Mouse (Mus musculus): ENCODE measurements around the gene Fgfr2.

Fgfr2 gene

GRCm38 (mm10) chr7:132237191-132237590, 886.0 kb downstream of the Fgfr2 start:
- DNase-seq (ENCODE audit: low read depth, low spot score): no peak

- no peak for DNase-seq (ENCODE audit: low read depth, low spot score)
Observed at GRCm38 (mm10) chr7:132236789-132237188, 886.4 kb downstream of the Fgfr2 start.

- no peak for DNase-seq (ENCODE audit: low read depth, low spot score)
Observed at GRCm38 (mm10) chr7:132234250-132234649, 888.9 kb downstream of the Fgfr2 start.

DNA sequence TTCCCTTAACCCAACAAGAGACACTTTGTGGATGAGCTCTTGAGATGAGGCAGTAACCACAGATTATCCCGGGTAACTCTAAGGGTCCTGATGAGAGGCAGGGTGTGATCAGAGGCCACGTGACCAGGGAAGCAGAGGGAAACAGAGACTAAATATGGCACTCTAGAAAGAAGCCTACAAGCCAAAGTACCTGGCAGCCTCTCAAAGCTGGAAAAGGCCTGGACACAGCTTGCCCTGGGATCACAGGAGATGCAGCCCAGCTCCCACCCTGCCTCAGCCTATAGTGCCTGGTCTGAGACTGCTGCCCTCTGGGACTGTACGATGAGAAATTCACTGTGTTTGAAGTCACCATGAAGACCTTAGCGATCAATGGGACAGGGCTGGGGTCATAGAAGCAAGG, 889.4 kb downstream of the Fgfr2 start:
- DNase-seq (ENCODE audit: low read depth, low spot score): no peak

- DNase-seq (ENCODE audit: low read depth, low spot score): no peak
Observed at GRCm38 (mm10) chr7:132232937-132233336, 890.2 kb downstream of the Fgfr2 start.

DNA sequence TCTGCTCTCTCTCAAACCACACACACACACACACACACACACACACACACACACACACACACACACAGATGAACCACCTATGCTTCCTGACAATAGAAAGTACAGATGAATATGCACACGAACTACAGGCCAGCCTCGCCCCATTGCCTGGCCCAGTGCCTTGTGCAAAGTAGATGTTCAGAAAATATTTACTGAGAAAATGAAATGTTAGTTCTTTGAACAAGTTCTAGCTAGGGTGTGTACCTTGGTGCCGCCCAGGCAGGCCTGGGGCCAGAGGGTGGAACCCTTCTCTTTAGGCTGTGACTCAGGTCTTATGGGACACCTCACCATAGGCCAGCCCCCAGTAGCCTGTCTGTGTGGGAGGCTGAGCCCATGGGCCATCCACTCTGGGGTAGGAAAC, 891.7 kb downstream of the Fgfr2 start:
- DNase-seq (ENCODE audit: low read depth, low spot score): no peak

GRCm38 (mm10) chr7:132230961-132231360, 892.2 kb downstream of the Fgfr2 start:
- no peak for DNase-seq (ENCODE audit: low read depth, low spot score)

GRCm38 (mm10) chr7:132227075-132227640, 896.0 kb downstream of the Fgfr2 start:
- no peak for DNase-seq (ENCODE audit: low read depth, low spot score)

GRCm38 (mm10) chr7:132226379-132227074, 896.6 kb downstream of the Fgfr2 start:
- peak; percentile 77 for DNase-seq (ENCODE audit: low read depth, low spot score)

DNA sequence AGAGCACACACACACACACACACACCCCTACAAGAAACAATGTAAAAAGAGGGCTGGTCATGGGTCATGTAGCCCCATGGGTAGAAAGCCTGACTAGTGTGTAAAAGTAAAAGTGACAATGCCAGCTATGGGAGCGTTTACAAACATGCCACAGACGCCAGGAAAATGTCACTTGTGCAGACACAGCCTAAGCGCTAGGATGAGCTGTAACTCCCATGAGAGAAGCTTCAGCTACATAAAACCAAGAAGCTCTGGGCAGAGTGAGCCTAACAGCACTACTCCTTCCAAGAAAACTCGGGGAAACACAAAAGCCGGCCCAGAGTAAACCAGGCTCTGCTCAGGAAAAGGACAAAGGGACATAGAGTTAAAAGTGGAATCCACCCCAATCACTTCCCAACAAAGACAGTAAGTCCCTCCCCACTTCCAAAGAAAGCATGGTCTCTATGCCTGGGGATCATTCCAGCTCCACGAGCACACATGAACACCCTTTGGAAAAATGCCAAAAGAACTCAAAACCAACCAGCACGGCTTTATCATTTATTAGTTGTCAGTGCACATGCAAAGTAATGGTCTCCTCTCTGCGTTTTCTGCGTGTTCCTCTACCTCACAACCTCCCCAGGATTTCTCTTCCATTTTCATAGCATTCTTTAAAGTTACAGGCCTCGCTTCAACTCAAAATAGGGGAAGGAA, 899.6 kb downstream of the Fgfr2 start:
- DNase-seq (ENCODE audit: low read depth, low spot score): no peak

GRCm38 (mm10) chr7:132214031-132214430, 909.1 kb downstream of the Fgfr2 start:
- no peak for DNase-seq (ENCODE audit: low read depth, low spot score)

GRCm38 (mm10) chr7:132213460-132213859, 909.7 kb downstream of the Fgfr2 start:
- peak; percentile 46 for DNase-seq (ENCODE audit: low read depth, low spot score)

DNA sequence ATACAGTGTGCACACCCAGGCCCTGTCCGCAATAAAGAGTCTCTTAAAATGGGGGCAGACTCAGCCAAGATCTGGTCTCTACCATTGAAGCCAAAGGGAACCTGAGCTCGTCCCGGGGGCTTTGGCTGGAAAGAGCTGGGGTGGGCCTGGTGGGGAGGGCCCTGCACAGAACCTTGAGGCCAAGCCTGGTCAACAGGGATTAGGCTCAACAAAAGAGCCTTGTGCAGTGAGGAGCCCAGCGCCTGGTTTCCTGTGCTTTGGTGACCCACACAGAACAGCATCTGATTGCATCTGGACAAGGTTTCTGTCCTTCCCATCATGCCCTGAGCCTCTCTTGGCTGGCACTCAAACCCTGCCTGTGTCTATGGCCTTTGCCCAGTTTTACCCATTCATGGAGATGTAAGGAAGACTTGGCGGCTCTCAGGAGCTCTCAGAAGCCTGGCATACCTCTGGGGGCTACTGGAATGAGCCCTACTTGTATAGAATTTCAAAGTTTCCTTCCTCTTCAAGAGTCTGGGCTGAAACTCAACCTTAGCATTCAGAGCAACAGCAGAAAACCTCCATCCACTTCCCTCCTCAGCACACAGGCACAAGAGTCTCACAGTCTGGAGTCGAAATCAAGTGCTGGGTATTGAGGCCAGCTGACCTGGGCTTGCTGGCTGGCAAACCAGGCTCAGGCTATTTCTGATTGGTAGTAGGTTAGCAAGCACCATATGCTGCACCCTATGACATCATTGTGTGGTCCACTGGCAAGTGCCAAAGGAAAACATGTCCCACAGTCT, 911.0 kb downstream of the Fgfr2 start:
- no peak for DNase-seq (ENCODE audit: low read depth, low spot score)

- no peak for DNase-seq (ENCODE audit: low read depth, low spot score)
Observed at GRCm38 (mm10) chr7:132210616-132211015, 912.5 kb downstream of the Fgfr2 start.

DNA sequence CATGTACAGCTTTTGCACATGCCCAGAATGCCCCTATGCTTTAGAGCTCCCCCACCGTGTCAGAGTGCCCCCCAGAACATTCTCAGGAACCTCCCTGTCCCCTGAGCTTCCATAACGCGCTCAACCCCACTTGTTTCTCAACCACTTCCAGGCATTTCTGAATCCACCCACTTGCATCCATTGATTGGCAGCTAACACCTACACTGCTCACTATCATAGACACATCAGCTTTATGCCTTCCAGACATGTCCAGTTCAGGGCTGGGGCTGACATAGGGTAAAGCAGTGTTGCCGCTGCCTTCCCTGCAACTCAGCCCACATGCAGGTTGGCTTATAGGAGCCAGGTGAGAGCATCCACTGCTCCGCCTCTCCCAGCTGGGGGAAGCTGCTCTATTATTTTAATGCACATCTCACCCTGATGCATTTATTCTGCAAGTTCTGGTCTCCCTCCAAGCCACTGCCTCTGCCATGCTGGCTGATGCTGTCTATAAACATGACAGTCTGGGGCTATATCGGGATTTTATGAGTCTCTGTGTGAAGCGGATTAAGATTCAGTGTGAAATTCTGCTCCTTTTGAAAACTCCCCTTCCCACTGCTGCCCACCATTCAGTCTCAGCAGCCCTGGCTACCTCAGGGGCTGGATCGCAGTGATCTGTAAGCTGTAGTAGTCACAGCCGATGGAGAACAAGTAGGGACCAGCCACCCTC, 914.1 kb downstream of the Fgfr2 start:
- no peak for DNase-seq (ENCODE audit: low read depth, low spot score)

GRCm38 (mm10) chr7:132204073-132204612, 919.0 kb downstream of the Fgfr2 start:
- DNase-seq (ENCODE audit: low read depth, low spot score): no peak

DNA sequence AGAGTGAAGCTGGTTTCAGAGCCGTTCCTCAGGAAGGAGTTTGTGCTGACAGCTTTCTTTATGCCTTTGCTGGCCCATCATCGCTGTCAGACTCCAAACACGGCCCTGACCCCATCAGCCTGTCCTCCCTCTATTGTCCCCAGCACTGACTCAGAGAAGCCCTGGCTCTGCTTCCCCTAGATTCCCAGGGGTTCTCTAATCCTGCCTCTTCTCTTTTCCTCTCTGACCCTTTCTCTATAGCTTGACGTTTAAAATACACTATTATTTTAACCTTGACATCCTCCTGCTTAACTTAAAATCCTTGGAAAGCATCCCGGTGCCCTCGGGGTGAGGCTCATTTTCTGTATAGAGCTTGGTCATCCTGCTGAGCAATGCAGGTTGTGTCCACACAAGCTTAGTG, 923.5 kb downstream of the Fgfr2 start:
- no peak for DNase-seq (ENCODE audit: low read depth, low spot score)

GRCm38 (mm10) chr7:132198806-132199205, 924.3 kb downstream of the Fgfr2 start:
- DNase-seq (ENCODE audit: low read depth, low spot score): no peak

DNA sequence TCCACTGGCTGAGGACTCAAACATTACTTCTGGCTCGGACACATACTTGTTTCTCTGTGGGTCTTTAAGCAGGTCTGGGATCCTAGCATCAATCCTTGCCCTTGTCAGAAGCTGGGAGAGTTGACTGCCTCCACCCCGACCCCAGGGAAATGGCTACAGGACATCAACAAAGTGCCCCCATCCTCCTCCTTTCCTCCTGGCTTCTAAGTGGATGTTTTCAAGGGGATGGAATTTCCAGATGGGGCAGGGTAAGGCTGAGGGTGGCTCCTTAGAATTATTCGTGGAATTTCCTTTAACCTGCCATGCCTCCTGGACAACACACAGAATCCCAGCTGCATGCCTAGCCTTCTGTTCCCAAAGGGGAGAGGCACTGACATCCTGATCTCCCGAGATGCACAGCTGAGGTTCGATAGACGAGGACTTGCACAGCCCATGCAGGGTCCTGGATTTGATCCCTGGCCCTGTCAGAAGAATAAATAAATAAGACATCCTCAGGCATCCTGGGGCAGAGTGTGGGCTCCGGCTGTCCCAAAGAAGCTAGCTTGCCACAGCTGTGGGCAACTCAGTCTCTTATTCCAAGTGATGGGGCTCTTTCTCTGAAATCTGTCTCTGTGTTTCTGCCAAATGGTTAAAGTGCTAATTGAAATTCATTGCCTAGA, 925.2 kb downstream of the Fgfr2 start:
- DNase-seq (ENCODE audit: low read depth, low spot score): no peak

DNA sequence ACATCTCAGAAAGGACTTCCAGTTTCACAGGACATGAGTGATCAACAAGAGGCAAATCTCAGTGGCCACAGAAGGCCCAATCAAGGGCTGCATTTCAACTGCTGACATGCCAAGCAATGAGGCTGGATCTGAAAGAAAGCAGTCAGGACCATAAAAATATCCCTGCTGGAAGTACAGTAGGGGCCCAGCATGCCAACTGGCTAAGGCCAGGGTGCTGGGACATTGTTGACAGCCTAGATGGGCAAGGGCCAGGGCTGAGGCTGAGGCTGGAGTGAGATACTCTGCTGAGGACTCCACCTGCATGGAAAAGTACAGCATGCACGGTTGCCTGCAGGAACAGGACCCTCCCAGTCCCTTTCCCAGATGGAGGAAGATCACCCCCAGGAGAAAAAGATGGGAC, 926.6 kb downstream of the Fgfr2 start:
- DNase-seq (ENCODE audit: low read depth, low spot score): no peak

GRCm38 (mm10) chr7:132193606-132194005, 929.5 kb downstream of the Fgfr2 start:
- DNase-seq (ENCODE audit: low read depth, low spot score): no peak

All from ES-CJ7 (cell line).